Mouse (Mus musculus): ENCODE data around the gene Bag5.

- TF ChIP-seq POLR2A (IDR thresholded peaks at IDR 0.05; ENCODE audit: extremely low read depth, insufficient read depth, low read length) (no peak), CTCF (IDR thresholded peaks at IDR 0.05; ENCODE audit: low read depth, low read length) (no peak)
Observed at GRCm38 (mm10) chr12:111710091-111710490, 3.0 kb downstream of the Bag5 start.
